Mouse (Mus musculus): ENCODE results near the gene Olfr1163. TPM values are rescaled to one million over a fixed set of nuclear protein-coding genes. Genes with fewer than 3 reads are reported as not detected.
"Not testable (repeated sequence)": the region's sequence is repeated elsewhere in the genome, so short reads cannot be mapped to it uniquely, and the experiment has no call there.

Gene Olfr1163
- not detected in 2 replicates for polyA plus RNA-seq (2016; fragmentation: Nextera tagmentation; extraction: Ambion mirVana)

GRCm38 (mm10) chr2:88071730-88072129 is at the start of gene Olfr1163:
Gene Olfr1163, minus strand, starts transcription at chr2:88071830.
- H3K4me3 ChIP-seq: no peak within 1 kb of the TSS
- no peaks in the 10 kb centered on the region for H3K27me3 ChIP-seq
- no peaks in the 10 kb centered on the region for H3K4me1 ChIP-seq
- ATAC-seq (ENCODE audit: low FRiP score): no peak
- no peak within 1 kb of the TSS for H3K9ac ChIP-seq
- no peaks in the 10 kb centered on the region for H3K36me3 ChIP-seq
- H3K9me3 ChIP-seq (replicated peaks): no peaks in the 10 kb centered on the region
- no peak within 1 kb of the TSS for H3K27ac ChIP-seq
- H3K4me2 ChIP-seq (replicated peaks): no peak within 1 kb of the TSS

DNA sequence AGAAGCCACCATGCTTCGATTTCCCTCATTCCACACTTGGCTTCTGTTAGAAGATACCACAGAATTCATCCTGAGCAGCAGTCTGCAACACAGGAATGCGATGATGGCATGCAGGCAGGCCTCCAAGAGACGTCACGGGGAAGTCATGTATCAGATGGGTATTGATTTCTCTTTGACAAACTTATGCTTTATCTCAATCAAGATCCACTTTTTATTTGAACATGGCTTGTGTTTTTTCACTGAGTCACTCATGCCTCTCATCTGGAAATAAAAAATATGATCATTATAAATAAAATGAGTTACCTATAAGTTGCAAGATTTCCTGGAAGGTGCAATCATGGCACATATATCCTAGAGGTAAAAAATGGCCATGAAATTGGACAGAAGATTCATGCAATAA is 22.2 kb upstream of the Olfr1163 start, which contains the start of gene Olfr1164:
Gene Olfr1164 (minus strand): TSS at position 101 of the 400 bp plus-strand sequence.
- Histone ChIP-seq H3K27me3 (no peaks in the 10 kb centered on the region), H3K9me3 (replicated peaks) (no peaks in the 10 kb centered on the region), H3K9ac (no peak within 1 kb of the TSS), H3K4me1 (no peaks in the 10 kb centered on the region), H3K36me3 (no peaks in the 10 kb centered on the region), H3K4me3 (no peak within 1 kb of the TSS), H3K4me2 (replicated peaks) (no peak within 1 kb of the TSS), H3K27ac (no peak within 1 kb of the TSS)
- ATAC-seq (ENCODE audit: low FRiP score): no peak
- 81% methylated on average over 4 of the region's 4 CpGs for WGBS

GRCm38 (mm10) chr2:88063587-88063986 is 8.0 kb downstream of the Olfr1163 start:
- no peaks in the 10 kb centered on the region for H3K36me3 ChIP-seq
- H3K27me3 ChIP-seq: no peaks in the 10 kb centered on the region
- H3K27ac ChIP-seq: no peak overlapping the region
- no peak overlapping the region for H3K4me3 ChIP-seq
- H3K9ac ChIP-seq: no peak overlapping the region
- H3K9me3 ChIP-seq (replicated peaks): no peaks in the 10 kb centered on the region
- 88% methylated on average over 2 of the region's 2 CpGs for WGBS
- ATAC-seq (ENCODE audit: low FRiP score): no peak
- H3K4me2 ChIP-seq (replicated peaks): no peak overlapping the region
- H3K4me1 ChIP-seq: no peaks in the 10 kb centered on the region

DNA sequence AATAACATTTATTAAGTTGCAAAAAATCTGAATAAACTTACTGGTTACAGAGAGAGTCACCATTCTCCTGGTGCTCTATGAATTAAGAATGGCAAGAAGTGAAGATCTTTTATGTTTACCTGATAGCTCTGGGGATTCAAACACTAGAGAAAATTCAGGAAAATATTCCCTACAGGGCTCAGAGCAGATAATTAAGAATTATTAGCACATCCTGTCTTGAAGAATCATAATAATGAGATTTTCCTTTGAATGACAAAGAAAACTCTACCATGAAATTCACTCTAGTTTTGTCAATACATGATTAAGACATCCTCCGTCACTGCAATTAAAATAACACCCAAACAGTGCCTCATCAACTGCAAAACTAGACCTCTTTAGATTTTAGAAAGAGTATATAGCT is 20.6 kb downstream of the Olfr1163 start, which contains the start of gene Olfr1162:
Gene Olfr1162 (minus strand): TSS at position 101 of the 400 bp plus-strand sequence.
- Histone ChIP-seq H3K4me1 (no peaks in the 10 kb centered on the region), H3K4me3 (no peak within 1 kb of the TSS), H3K27ac (no peak within 1 kb of the TSS), H3K9me3 (replicated peaks) (no peaks in the 10 kb centered on the region), H3K27me3 (no peaks in the 10 kb centered on the region), H3K9ac (no peak within 1 kb of the TSS), H3K4me2 (replicated peaks) (no peak within 1 kb of the TSS), H3K36me3 (no peaks in the 10 kb centered on the region)
- no peak for ATAC-seq (ENCODE audit: low FRiP score)
- WGBS: 71% methylated on average over 1 of the region's 1 CpGs

DNA sequence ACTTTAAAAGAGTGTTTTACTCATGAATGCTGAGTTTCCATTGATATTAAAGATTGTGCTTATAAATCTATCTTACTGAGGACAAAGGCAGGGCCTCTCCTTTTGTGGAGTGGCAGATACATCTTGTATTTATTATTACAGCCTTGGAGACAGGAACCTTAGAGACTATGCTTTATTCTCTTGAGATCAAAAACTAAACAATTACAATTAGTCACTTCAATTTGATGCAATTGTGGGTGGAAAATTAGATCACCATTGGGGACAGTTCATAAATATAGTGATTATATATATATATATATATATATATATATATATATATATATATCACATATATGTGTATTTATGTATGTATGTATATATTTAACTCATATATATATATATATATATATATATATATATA is 34.0 kb downstream of the Olfr1163 start, which contains the start of gene Olfr73:
Gene Olfr73 (minus strand): TSS at position 101 of the 400 bp plus-strand sequence.
- H3K4me1 ChIP-seq: no peaks in the 10 kb centered on the region
- H3K9ac ChIP-seq: no peak within 1 kb of the TSS
- no peaks in the 10 kb centered on the region for H3K9me3 ChIP-seq (replicated peaks)
- ATAC-seq (ENCODE audit: low FRiP score): no peak
- no peaks in the 10 kb centered on the region for H3K36me3 ChIP-seq
- H3K4me3 ChIP-seq: no peak within 1 kb of the TSS
- H3K27ac ChIP-seq: no peak within 1 kb of the TSS
- no peak within 1 kb of the TSS for H3K4me2 ChIP-seq (replicated peaks)
- H3K27me3 ChIP-seq: no peaks in the 10 kb centered on the region

DNA sequence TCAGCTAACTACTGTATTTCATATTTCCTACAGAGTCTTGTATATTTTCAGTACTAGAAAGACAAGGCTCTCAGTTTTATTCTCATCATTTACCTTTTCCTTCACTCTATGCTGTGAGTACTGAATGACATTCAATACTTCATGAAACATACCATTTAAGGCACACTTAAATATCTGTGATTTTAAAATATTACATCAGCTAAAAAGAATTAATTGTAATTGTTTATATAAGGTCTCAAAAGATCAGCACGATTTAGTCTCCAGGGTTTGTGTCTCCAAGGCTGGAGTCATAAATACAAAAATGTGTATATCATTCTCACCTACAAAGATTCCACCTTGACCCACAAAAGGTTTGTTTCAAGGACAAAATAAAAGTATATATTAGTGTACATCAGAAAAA is 49.2 kb downstream of the Olfr1163 start, which contains the start of gene Olfr1161:
Gene Olfr1161 (plus strand): TSS at position 301 of the 400 bp plus-strand sequence.
- WGBS: 80% methylated on average over 1 of the region's 1 CpGs
- not testable (repeated sequence) for H3K27ac ChIP-seq; H3K4me1 ChIP-seq; H3K9me3 ChIP-seq (replicated peaks); H3K36me3 ChIP-seq; H3K4me2 ChIP-seq (replicated peaks); H3K4me3 ChIP-seq; ATAC-seq (ENCODE audit: low FRiP score); H3K27me3 ChIP-seq; H3K9ac ChIP-seq

Other genes starting within 250 kb of the Olfr1163 start
- gene Olfr1148, start 241.3 kb downstream of the Olfr1163 start, polyA plus RNA-seq (2016; fragmentation: Nextera tagmentation; extraction: Ambion mirVana): not detected in 2 replicates
- not detected in 2 replicates for gene Olfr1150-ps1, start 227.8 kb downstream of the Olfr1163 start, polyA plus RNA-seq (2016; fragmentation: Nextera tagmentation; extraction: Ambion mirVana)
- gene Olfr1151, start 216.0 kb downstream of the Olfr1163 start, polyA plus RNA-seq (2016; fragmentation: Nextera tagmentation; extraction: Ambion mirVana): not detected in 2 replicates
- gene Olfr1152, start 205.3 kb downstream of the Olfr1163 start, polyA plus RNA-seq (2016; fragmentation: Nextera tagmentation; extraction: Ambion mirVana): not detected in 2 replicates
- not detected in 2 replicates for gene Olfr1153, start 176.9 kb downstream of the Olfr1163 start, polyA plus RNA-seq (2016; fragmentation: Nextera tagmentation; extraction: Ambion mirVana)
- gene Olfr1154, start 166.7 kb downstream of the Olfr1163 start, polyA plus RNA-seq (2016; fragmentation: Nextera tagmentation; extraction: Ambion mirVana): not detected in 2 replicates
- gene Olfr1155, start 126.7 kb downstream of the Olfr1163 start, polyA plus RNA-seq (2016; fragmentation: Nextera tagmentation; extraction: Ambion mirVana): not detected in 2 replicates
- gene Olfr1156, start 118.7 kb downstream of the Olfr1163 start, polyA plus RNA-seq (2016; fragmentation: Nextera tagmentation; extraction: Ambion mirVana): not detected in 2 replicates
- gene Olfr1157, start 103.5 kb downstream of the Olfr1163 start, polyA plus RNA-seq (2016; fragmentation: Nextera tagmentation; extraction: Ambion mirVana): not detected in 2 replicates
- not detected in 2 replicates for gene Olfr74, start 97.2 kb downstream of the Olfr1163 start, polyA plus RNA-seq (2016; fragmentation: Nextera tagmentation; extraction: Ambion mirVana)
- not detected in 2 replicates for gene Olfr1158, start 81.7 kb downstream of the Olfr1163 start, polyA plus RNA-seq (2016; fragmentation: Nextera tagmentation; extraction: Ambion mirVana)
- not detected in 2 replicates for gene Olfr1160, start 63.6 kb downstream of the Olfr1163 start, polyA plus RNA-seq (2016; fragmentation: Nextera tagmentation; extraction: Ambion mirVana)
- not detected in 2 replicates for gene Olfr1161, start 49.1 kb downstream of the Olfr1163 start, polyA plus RNA-seq (2016; fragmentation: Nextera tagmentation; extraction: Ambion mirVana)
- not detected in 2 replicates for gene Olfr73, start 34.1 kb downstream of the Olfr1163 start, polyA plus RNA-seq (2016; fragmentation: Nextera tagmentation; extraction: Ambion mirVana)
- gene Olfr1162, start 20.7 kb downstream of the Olfr1163 start, polyA plus RNA-seq (2016; fragmentation: Nextera tagmentation; extraction: Ambion mirVana): not detected in 2 replicates
- gene Olfr1164, start 22.1 kb upstream of the Olfr1163 start, polyA plus RNA-seq (2016; fragmentation: Nextera tagmentation; extraction: Ambion mirVana): not detected in 2 replicates
- gene Olfr1166, start 56.4 kb upstream of the Olfr1163 start, polyA plus RNA-seq (2016; fragmentation: Nextera tagmentation; extraction: Ambion mirVana): not detected in 2 replicates
- not detected in 2 replicates for gene Olfr1167, start 83.4 kb upstream of the Olfr1163 start, polyA plus RNA-seq (2016; fragmentation: Nextera tagmentation; extraction: Ambion mirVana)
- not detected in 2 replicates for gene Olfr1168, start 110.0 kb upstream of the Olfr1163 start, polyA plus RNA-seq (2016; fragmentation: Nextera tagmentation; extraction: Ambion mirVana)
- gene Olfr1170, start 156.5 kb upstream of the Olfr1163 start, polyA plus RNA-seq (2016; fragmentation: Nextera tagmentation; extraction: Ambion mirVana): not detected in 2 replicates
- gene Olfr1173, start 208.0 kb upstream of the Olfr1163 start, polyA plus RNA-seq (2016; fragmentation: Nextera tagmentation; extraction: Ambion mirVana): not detected in 2 replicates
- gene Olfr1174-ps, start 243.3 kb upstream of the Olfr1163 start, polyA plus RNA-seq (2016; fragmentation: Nextera tagmentation; extraction: Ambion mirVana): not detected in 2 replicates